Mouse (Mus musculus) thymus, adult 2 months (tissue): Measurements from ENCODE around the gene G0s2.

ENCODE experiments used
- CTCF ChIP-seq: fragments of 200-500 bp; IDR thresholded peaks from 2 replicates; pipeline ENCODE4 v1.5.1; 2012; ENCODE audit warnings: mild to moderate bottlenecking, control low read depth, low read length, moderate library complexity, borderline replicate concordance; ENCODE audit not compliant: control insufficient read depth, poor library complexity, insufficient read depth; ENCODE audit errors: extremely low read depth
- POLR2A ChIP-seq: fragments of 200-500 bp; IDR thresholded peaks from 2 replicates; pipeline ENCODE4 v1.6.1; 2012; ENCODE audit warnings: mild to moderate bottlenecking, low read length, control low read depth, moderate library complexity; ENCODE audit not compliant: control insufficient read depth, poor library complexity, insufficient read depth; ENCODE audit errors: extremely low read depth

DNA sequence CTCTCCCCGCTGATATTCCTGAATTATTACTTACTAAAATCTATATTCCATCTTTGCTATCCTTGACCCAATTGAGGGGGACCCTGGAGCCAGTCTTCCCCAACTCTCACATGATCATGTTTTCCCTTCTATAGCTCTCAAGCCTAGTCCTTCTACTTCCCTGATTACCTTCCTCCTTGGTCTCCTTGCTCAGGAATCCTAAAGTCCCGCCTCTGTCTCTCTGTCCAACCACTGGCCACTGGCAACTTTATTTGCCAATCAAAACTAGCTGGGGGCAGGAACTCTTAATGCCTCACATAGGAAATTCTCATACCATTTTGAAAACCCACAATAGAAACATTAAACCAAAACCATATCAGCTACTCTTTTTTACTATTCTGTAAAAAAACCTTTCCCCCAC is 8.3 kb upstream of the G0s2 start:
- TF ChIP-seq CTCF (no peak), POLR2A (no peak)
